Mouse (Mus musculus): ENCODE results near the gene Mat2a. TPM values are rescaled to one million over a fixed set of nuclear protein-coding genes. Genes with fewer than 3 reads are reported as not detected.
A peak's percentile ranks its signal among the peaks of the same experiment; 100 is the strongest.
"Not testable (repeated sequence)": the region's sequence is repeated elsewhere in the genome, so short reads cannot be mapped to it uniquely, and the experiment has no call there.

Gene Mat2a
- polyA plus RNA-seq, 1 experiment = 162 TPM

GRCm38 (mm10) chr6:72473264-72474041 is 34.1 kb upstream of the Mat2a start:
- WGBS = 54% methylated on average over 14 of the region's 14 CpGs
- peaks cover 9% of the 10 kb centered on the region for H3K4me1 ChIP-seq (replicated peaks; ENCODE audit: control insufficient read depth, insufficient read depth, low read length)
- peak; percentile 31 for DNase-seq
- no peaks in the 10 kb centered on the region for H3K27me3 ChIP-seq (ENCODE audit: control insufficient read depth, insufficient read depth, low read length)
- no peak overlapping the region for H3K27ac ChIP-seq (ENCODE audit: control insufficient read depth, insufficient read depth, low read length)
- H3K36me3 ChIP-seq (ENCODE audit: control insufficient read depth, insufficient read depth, low read length) = no peaks in the 10 kb centered on the region
- no peak overlapping the region for H3K4me3 ChIP-seq (ENCODE audit: control insufficient read depth, insufficient read depth, low read length)
- no peak for TF ChIP-seq CTCF (IDR thresholded peaks at IDR 0.05; ENCODE audit: borderline replicate concordance, control insufficient read depth, extremely low read depth, insufficient read depth, low read length, poor library complexity)
- no peak for TF ChIP-seq POLR2A (IDR thresholded peaks at IDR 0.05; ENCODE audit: control insufficient read depth, extremely low read depth, insufficient read depth, low read length, poor library complexity)

- TF ChIP-seq CTCF (IDR thresholded peaks at IDR 0.05; ENCODE audit: borderline replicate concordance, control insufficient read depth, extremely low read depth, insufficient read depth, low read length, poor library complexity) = no peak
- TF ChIP-seq POLR2A (IDR thresholded peaks at IDR 0.05; ENCODE audit: control insufficient read depth, extremely low read depth, insufficient read depth, low read length, poor library complexity) = no peak
- H3K4me1 ChIP-seq (replicated peaks; ENCODE audit: control insufficient read depth, insufficient read depth, low read length) = no peaks in the 10 kb centered on the region
- H3K36me3 ChIP-seq (ENCODE audit: control insufficient read depth, insufficient read depth, low read length) = no peaks in the 10 kb centered on the region
- no peaks in the 10 kb centered on the region for H3K27me3 ChIP-seq (ENCODE audit: control insufficient read depth, insufficient read depth, low read length)
- WGBS = over 99% methylated on average over 4 of the region's 4 CpGs
- no peak overlapping the region for H3K4me3 ChIP-seq (ENCODE audit: control insufficient read depth, insufficient read depth, low read length)
- DNase-seq = no peak
- no peak overlapping the region for H3K27ac ChIP-seq (ENCODE audit: control insufficient read depth, insufficient read depth, low read length)
Measured at GRCm38 (mm10) chr6:72466171-72466570, 26.8 kb upstream of the Mat2a start.

- no peak for DNase-seq
- WGBS = 92% methylated on average over 8 of the region's 8 CpGs
- no peak overlapping the region for H3K27ac ChIP-seq (ENCODE audit: control insufficient read depth, insufficient read depth, low read length)
Measured at GRCm38 (mm10) chr6:72465361-72466157, 26.2 kb upstream of the Mat2a start.

DNA sequence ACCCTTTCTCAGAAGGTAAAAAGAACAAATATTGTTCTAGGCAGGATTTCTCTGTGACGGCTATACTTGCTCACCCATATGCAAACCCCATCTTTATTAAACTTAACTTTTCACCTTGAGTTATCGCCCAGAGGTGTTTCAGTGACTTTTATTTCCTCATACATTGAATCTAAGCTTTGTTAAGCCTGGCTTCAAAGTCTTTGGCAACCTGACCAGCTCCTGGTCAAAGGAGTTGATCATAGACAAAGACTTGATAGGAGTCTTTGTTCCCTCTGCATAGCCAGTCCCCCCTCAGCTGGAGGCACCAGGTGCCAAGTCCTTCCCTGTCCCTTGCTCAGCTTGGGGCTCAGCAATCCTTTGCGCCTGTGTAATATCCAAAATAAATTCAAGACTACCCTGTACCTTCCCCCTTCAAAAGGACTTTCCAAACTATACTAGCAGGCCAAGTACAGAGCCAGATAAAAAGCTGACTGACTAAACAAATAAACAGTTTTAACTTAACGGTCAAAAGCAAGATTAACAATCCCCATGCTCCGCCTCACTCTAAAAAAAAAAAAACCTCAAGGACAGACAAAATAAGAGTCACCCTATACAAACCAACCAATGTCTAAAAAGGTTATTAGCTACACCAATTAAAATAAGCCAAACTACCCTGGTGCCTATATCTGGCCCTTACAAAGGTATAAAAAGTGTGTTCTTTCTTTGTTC is 23.3 kb upstream of the Mat2a start:
- H3K4me3 ChIP-seq (ENCODE audit: control insufficient read depth, insufficient read depth, low read length); DNase-seq: not testable (repeated sequence)
- WGBS = 95% methylated on average over 5 of the region's 5 CpGs

More at GRCm38 (mm10) chr6:72465361-72466157, 26.2 kb upstream of the Mat2a start:
- Histone ChIP-seq H3K27me3 (ENCODE audit: control insufficient read depth, insufficient read depth, low read length) (no peaks in the 10 kb centered on the region), H3K36me3 (ENCODE audit: control insufficient read depth, insufficient read depth, low read length) (no peaks in the 10 kb centered on the region), H3K4me1 (replicated peaks; ENCODE audit: control insufficient read depth, insufficient read depth, low read length) (no peaks in the 10 kb centered on the region), H3K4me3 (ENCODE audit: control insufficient read depth, insufficient read depth, low read length) (no peak overlapping the region)
- TF ChIP-seq CTCF (IDR thresholded peaks at IDR 0.05; ENCODE audit: borderline replicate concordance, control insufficient read depth, extremely low read depth, insufficient read depth, low read length, poor library complexity) (no peak), POLR2A (IDR thresholded peaks at IDR 0.05; ENCODE audit: control insufficient read depth, extremely low read depth, insufficient read depth, low read length, poor library complexity) (no peak)

DNA sequence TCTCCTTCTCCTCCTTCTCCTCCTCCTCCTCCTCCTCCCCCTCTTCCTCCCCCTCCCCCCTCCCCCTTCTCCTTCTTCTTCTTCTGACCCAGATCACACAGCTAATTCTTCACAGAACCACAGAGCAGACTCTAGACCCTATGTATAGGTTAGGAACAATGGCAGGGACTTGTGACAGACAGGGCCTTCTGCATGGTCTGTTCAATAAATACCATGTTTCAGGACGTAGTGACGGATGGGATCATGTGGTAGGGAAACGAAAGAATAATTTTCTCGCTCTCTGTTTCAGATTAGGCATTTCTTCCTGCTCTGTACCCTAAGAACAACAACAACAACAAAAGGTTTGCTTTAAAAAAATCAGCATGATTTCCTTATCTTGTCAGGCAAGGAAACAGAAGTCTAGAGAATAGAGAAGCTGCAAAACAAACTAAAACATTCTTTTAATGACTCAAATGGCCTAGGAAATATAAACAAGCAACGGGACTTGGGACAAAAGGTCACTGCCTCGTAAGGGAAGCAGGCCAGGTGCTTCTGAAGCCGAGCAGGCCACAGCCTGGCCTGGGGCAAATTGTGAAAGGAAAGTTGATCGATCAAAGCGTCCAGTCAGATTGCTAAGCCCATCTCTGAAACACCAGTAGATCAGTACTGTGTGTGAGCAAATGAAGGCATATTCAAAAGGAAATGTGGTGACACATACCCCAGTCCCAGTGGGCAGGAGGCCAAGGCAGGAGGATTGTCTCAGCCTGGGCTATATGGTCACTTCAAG is 20.9 kb upstream of the Mat2a start:
- H3K4me3 ChIP-seq (ENCODE audit: control insufficient read depth, insufficient read depth, low read length) = no peak overlapping the region
- no peak for DNase-seq

More for the DNA sequence above, 23.3 kb upstream of the Mat2a start:
- H3K27ac ChIP-seq (ENCODE audit: control insufficient read depth, insufficient read depth, low read length); H3K4me1 ChIP-seq (replicated peaks; ENCODE audit: control insufficient read depth, insufficient read depth, low read length); H3K27me3 ChIP-seq (ENCODE audit: control insufficient read depth, insufficient read depth, low read length); H3K36me3 ChIP-seq (ENCODE audit: control insufficient read depth, insufficient read depth, low read length): not testable (repeated sequence)

DNA sequence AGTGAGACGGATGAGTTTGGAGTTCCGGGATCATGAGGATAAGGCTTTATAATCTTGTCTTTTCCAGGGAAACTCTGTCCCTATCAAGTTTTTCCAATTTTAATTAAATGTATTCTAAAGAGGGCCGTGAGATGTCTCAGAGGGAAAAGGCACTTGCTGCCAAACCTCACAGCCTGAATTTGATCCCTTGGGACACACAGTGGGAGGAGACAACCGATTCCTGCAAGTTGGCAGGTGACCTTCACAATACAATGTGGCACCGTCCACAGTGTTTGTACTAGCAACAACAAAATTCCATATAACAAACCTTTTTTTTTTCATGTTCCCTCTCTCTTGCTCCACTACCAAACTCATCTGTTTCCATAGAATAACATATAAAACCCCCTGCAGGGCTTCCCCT is 19.6 kb upstream of the Mat2a start:
- 96% methylated on average over 5 of the region's 5 CpGs for WGBS
- DNase-seq = no peak
- Histone ChIP-seq H3K27me3 (ENCODE audit: control insufficient read depth, insufficient read depth, low read length) (no peaks in the 10 kb centered on the region), H3K36me3 (ENCODE audit: control insufficient read depth, insufficient read depth, low read length) (no peaks in the 10 kb centered on the region), H3K27ac (ENCODE audit: control insufficient read depth, insufficient read depth, low read length) (no peak overlapping the region), H3K4me3 (ENCODE audit: control insufficient read depth, insufficient read depth, low read length) (no peak overlapping the region), H3K4me1 (replicated peaks; ENCODE audit: control insufficient read depth, insufficient read depth, low read length) (no peaks in the 10 kb centered on the region)
- TF ChIP-seq POLR2A (IDR thresholded peaks at IDR 0.05; ENCODE audit: control insufficient read depth, extremely low read depth, insufficient read depth, low read length, poor library complexity) (no peak), CTCF (IDR thresholded peaks at IDR 0.05; ENCODE audit: borderline replicate concordance, control insufficient read depth, extremely low read depth, insufficient read depth, low read length, poor library complexity) (no peak)

More for the DNA sequence above, 20.9 kb upstream of the Mat2a start:
- TF ChIP-seq CTCF (IDR thresholded peaks at IDR 0.05; ENCODE audit: borderline replicate concordance, control insufficient read depth, extremely low read depth, insufficient read depth, low read length, poor library complexity) (no peak), POLR2A (IDR thresholded peaks at IDR 0.05; ENCODE audit: control insufficient read depth, extremely low read depth, insufficient read depth, low read length, poor library complexity) (no peak)
- WGBS = 87% methylated on average over 9 of the region's 9 CpGs
- no peak overlapping the region for H3K27ac ChIP-seq (ENCODE audit: control insufficient read depth, insufficient read depth, low read length)
- no peaks in the 10 kb centered on the region for H3K27me3 ChIP-seq (ENCODE audit: control insufficient read depth, insufficient read depth, low read length)
- no peaks in the 10 kb centered on the region for H3K4me1 ChIP-seq (replicated peaks; ENCODE audit: control insufficient read depth, insufficient read depth, low read length)
- no peaks in the 10 kb centered on the region for H3K36me3 ChIP-seq (ENCODE audit: control insufficient read depth, insufficient read depth, low read length)
